Mouse (Mus musculus): ENCODE results near the gene A230050P20Rik. TPM values are rescaled to one million over a fixed set of nuclear protein-coding genes. Genes with fewer than 3 reads are reported as not detected.
A peak's percentile ranks its signal among the peaks of the same experiment; 100 is the strongest.
"Not testable (repeated sequence)": the region's sequence is repeated elsewhere in the genome, so short reads cannot be mapped to it uniquely, and the experiment has no call there.

The A230050P20Rik gene
- polyA plus RNA-seq, 1 experiment: 4.6 TPM

- peaks cover 16% of the 10 kb centered on the region for H3K27me3 ChIP-seq (ENCODE audit: control insufficient read depth, insufficient read depth, insufficient read length)
- H3ac ChIP-seq (ENCODE audit: control insufficient read depth, insufficient read length): no peak overlapping the region
- TF ChIP-seq USF1 (IDR thresholded peaks at IDR 0.05; ENCODE audit: low read depth): no peak
- peak; percentile 84 for TF ChIP-seq TCF3 (IDR thresholded peaks at IDR 0.05; ENCODE audit: insufficient read length, low read depth)
- peak; percentile 81 to 98 (median 96) for TF ChIP-seq MYOG (IDR thresholded peaks at IDR 0.05; ENCODE audit: control insufficient read depth in 1 of 3, insufficient read depth in 1 of 3, insufficient read length in 2 of 3, low read depth in 2 of 3)
- peak in 2 of 3 experiments; percentile 96 to 98 for TF ChIP-seq MYOD1 (IDR thresholded peaks at IDR 0.05; ENCODE audit: control insufficient read depth in 1 of 3, insufficient read length in 2 of 3, low read depth in 2 of 3)
- TF ChIP-seq CEBPB (IDR thresholded peaks at IDR 0.05; ENCODE audit: insufficient read depth, poor library complexity, severe bottlenecking): no peak
- no peak overlapping the region for H3K4me3 ChIP-seq
- no peaks in the 10 kb centered on the region for H3K36me3 ChIP-seq (ENCODE audit: control insufficient read depth, insufficient read depth)
- no peak overlapping the region for H3K4me2 ChIP-seq (ENCODE audit: low read depth)
- no peaks in the 10 kb centered on the region for H3K79me2 ChIP-seq (ENCODE audit: control insufficient read depth, insufficient read depth)
Measured at GRCm38 (mm10) chr9:20830901-20831643, 37.4 kb upstream of the A230050P20Rik start.

- Histone ChIP-seq H3K27me3 (ENCODE audit: control insufficient read depth, insufficient read depth, insufficient read length) (peaks cover 16% of the 10 kb centered on the region), H3K79me2 (ENCODE audit: control insufficient read depth, insufficient read depth) (no peaks in the 10 kb centered on the region), H3K4me2 (ENCODE audit: low read depth) (no peak overlapping the region), H3K36me3 (ENCODE audit: control insufficient read depth, insufficient read depth) (no peaks in the 10 kb centered on the region), H3ac (ENCODE audit: control insufficient read depth, insufficient read length) (no peak overlapping the region), H3K4me3 (no peak overlapping the region)
- TF ChIP-seq POLR2AphosphoS2 (IDR thresholded peaks at IDR 0.05; ENCODE audit: insufficient read length, low read depth) (no peak), E2F4 (IDR thresholded peaks at IDR 0.05; ENCODE audit: insufficient read depth) (no peak), REST (IDR thresholded peaks at IDR 0.05; ENCODE audit: insufficient read depth, insufficient read length) (no peak), TCF12 (IDR thresholded peaks at IDR 0.05; ENCODE audit: insufficient read depth, poor library complexity, severe bottlenecking) (no peak), TCF3 (IDR thresholded peaks at IDR 0.05; ENCODE audit: insufficient read length, low read depth) (no peak), USF1 (IDR thresholded peaks at IDR 0.05; ENCODE audit: low read depth) (no peak), CEBPB (IDR thresholded peaks at IDR 0.05; ENCODE audit: insufficient read depth, poor library complexity, severe bottlenecking) (no peak), POLR2A (IDR thresholded peaks at IDR 0.05; ENCODE audit: insufficient read length, low read depth) (no peak), MYOD1 (IDR thresholded peaks at IDR 0.05; ENCODE audit: control insufficient read depth in 1 of 3, insufficient read length in 2 of 3, low read depth in 2 of 3) (no peak), SRF (IDR thresholded peaks at IDR 0.05; ENCODE audit: control insufficient read depth, insufficient read length, low read depth) (no peak), MAX (IDR thresholded peaks at IDR 0.05; ENCODE audit: low read depth) (no peak), MYOG (IDR thresholded peaks at IDR 0.05; ENCODE audit: control insufficient read depth in 1 of 3, insufficient read depth in 1 of 3, insufficient read length in 2 of 3, low read depth in 2 of 3) (no peak)
Measured at GRCm38 (mm10) chr9:20834881-20835280, 33.6 kb upstream of the A230050P20Rik start.

DNA sequence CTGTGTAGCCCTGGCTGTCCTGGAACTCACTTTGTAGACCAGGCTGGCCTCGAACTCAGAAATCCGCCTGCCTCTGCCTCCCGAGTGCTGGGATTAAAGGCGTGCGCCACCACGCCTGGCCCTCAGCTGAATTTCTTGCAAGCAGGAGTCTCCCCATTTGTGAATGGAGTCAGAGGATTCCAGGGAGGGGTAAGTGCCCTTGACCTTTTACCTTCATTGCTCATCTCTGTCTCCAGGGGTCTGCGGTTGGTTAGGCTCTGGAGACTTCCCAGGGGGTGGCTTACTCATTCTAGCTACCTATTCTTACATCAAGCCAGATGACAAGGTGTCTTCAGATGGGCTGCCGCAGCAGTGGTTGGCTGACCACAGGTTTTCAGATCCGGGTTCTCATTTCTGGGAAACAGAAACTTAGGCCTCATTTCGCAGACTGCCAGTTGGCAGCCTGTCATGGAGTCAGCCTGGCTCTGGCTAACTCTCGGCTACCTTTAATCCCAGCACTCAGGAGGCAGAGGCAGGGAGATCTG lies 32.9 kb upstream of the A230050P20Rik start:
- H3K79me2 ChIP-seq (ENCODE audit: control insufficient read depth, insufficient read depth); H3K36me3 ChIP-seq (ENCODE audit: control insufficient read depth, insufficient read depth); H3ac ChIP-seq (ENCODE audit: control insufficient read depth, insufficient read length); H3K4me3 ChIP-seq; H3K4me2 ChIP-seq (ENCODE audit: low read depth): not testable (repeated sequence)
- H3K27me3 ChIP-seq (ENCODE audit: control insufficient read depth, insufficient read depth, insufficient read length): peaks cover 16% of the 10 kb centered on the region

DNA sequence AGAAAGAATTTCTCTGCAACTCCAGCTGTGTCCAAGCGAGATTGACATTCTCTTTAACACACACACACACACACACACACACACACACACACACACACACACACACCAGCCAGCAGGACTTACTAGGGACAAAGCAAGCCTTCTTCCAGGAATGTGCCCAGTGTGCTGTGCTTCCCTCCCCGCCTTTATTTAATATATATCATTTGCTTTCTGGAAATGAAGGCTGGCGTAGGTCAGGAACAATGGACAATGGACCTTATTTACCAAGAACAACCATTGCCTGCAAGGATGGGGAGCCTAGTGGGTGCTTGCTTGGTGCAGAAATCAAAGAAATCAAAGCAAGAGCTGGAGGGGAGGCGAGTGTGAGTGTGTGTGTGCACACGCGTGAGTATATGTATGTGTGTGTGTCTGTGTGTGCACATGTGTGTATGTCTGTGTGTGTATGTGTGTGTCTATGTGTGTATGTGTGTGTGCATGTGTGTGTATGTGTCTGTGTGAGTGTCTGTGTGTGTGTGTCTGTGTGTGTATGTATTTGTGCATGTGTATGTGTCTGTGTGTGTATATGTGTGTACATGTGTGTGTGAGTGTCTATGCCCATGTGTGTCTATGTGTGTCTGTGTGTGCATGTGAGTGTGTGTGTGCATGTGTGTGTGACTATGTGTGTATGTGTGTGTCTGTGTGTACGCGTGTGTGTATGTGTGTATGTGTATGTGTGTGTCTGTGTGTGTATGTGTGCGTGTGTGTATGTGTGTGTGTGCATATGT lies 31.1 kb upstream of the A230050P20Rik start:
- Histone ChIP-seq H3K4me3 (no peak overlapping the region), H3K27me3 (ENCODE audit: control insufficient read depth, insufficient read depth, insufficient read length) (peaks cover 16% of the 10 kb centered on the region), H3K79me2 (ENCODE audit: control insufficient read depth, insufficient read depth) (no peaks in the 10 kb centered on the region), H3K36me3 (ENCODE audit: control insufficient read depth, insufficient read depth) (no peaks in the 10 kb centered on the region), H3K4me2 (ENCODE audit: low read depth) (no peak overlapping the region), H3ac (ENCODE audit: control insufficient read depth, insufficient read length) (no peak overlapping the region)
- TF ChIP-seq E2F4 (IDR thresholded peaks at IDR 0.05; ENCODE audit: insufficient read depth): no peak
- TF ChIP-seq MYOG (IDR thresholded peaks at IDR 0.05; ENCODE audit: control insufficient read depth in 1 of 3, insufficient read depth in 1 of 3, insufficient read length in 2 of 3, low read depth in 2 of 3): no peak
- TF ChIP-seq POLR2AphosphoS2 (IDR thresholded peaks at IDR 0.05; ENCODE audit: insufficient read length, low read depth): no peak
- no peak for TF ChIP-seq CEBPB (IDR thresholded peaks at IDR 0.05; ENCODE audit: insufficient read depth, poor library complexity, severe bottlenecking)
- no peak for TF ChIP-seq SRF (IDR thresholded peaks at IDR 0.05; ENCODE audit: control insufficient read depth, insufficient read length, low read depth)
- no peak for TF ChIP-seq USF1 (IDR thresholded peaks at IDR 0.05; ENCODE audit: low read depth)
- no peak for TF ChIP-seq TCF12 (IDR thresholded peaks at IDR 0.05; ENCODE audit: insufficient read depth, poor library complexity, severe bottlenecking)
- TF ChIP-seq MYOD1 (IDR thresholded peaks at IDR 0.05; ENCODE audit: control insufficient read depth in 1 of 3, insufficient read length in 2 of 3, low read depth in 2 of 3): no peak
- no peak for TF ChIP-seq REST (IDR thresholded peaks at IDR 0.05; ENCODE audit: insufficient read depth, insufficient read length)
- no peak for TF ChIP-seq TCF3 (IDR thresholded peaks at IDR 0.05; ENCODE audit: insufficient read length, low read depth)
- no peak for TF ChIP-seq MAX (IDR thresholded peaks at IDR 0.05; ENCODE audit: low read depth)
- no peak for TF ChIP-seq POLR2A (IDR thresholded peaks at IDR 0.05; ENCODE audit: insufficient read length, low read depth)
